Mouse (Mus musculus): ENCODE measurements at regions not wholly inside any gene's neighbourhood (a gene's known extent, or its start where the extent isn't known, plus 50 kb on each side); places are given as distances from the start of the nearest gene placed in this dataset.

DNA sequence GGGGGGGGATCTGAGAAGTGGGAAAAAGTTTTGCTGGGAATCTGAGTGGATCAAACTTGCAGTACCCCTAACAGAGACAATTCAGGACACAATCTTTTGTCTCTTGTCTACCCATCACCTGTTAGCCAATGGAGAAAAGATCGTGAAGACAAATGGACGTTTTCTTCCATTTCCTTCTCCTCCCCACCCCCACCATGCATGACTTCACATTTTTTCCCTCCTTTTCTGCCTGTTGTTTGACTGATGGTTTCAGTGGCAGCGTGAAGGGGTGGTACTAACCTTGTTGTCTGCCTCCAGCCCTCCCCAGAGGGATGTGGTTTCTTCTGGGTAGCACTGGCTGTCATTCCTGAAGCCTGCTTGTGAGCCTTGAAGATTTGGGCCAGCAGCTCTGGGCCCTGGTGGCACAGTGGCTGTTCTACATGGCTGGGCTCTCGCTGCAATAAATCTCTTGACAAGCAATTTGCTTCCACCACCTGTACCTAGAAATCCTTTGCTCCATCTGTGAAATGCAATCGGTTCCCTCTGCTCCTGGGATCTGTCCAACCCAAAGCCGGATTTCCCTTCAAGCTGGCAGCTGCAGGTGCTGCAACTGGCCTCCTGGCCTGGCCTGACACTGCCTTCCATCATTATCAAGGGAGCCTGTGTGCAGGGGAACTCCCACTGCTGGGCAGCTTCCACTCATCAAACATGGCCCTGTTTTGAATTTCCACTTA, 69.8 kb upstream of the Sash1 start (continued):
- TF ChIP-seq CHD1 (IDR thresholded peaks at IDR 0.05; ENCODE audit: low read depth, low read length) (no peak), ETS1 (conservative IDR thresholded peaks at IDR 0.05; ENCODE audit: low read depth, low read length) (peak; percentile 58), MAX (IDR thresholded peaks at IDR 0.05; ENCODE audit: low read length) (peak; percentile 94), BHLHE40 (IDR thresholded peaks at IDR 0.05; ENCODE audit: low read depth, low read length) (peak; percentile 57; the same call in 1 of the 2 replicates), MYC (IDR thresholded peaks at IDR 0.05; ENCODE audit: low read depth, low read length) (no peak; the same call in 1 of the 2 replicates), SMC3 (IDR thresholded peaks at IDR 0.05; ENCODE audit: low read depth, low read length) (no peak), MXI1 (IDR thresholded peaks at IDR 0.05; ENCODE audit: low read depth, low read length) (no peak), CHD2 (IDR thresholded peaks at IDR 0.05; ENCODE audit: low read length) (peak; percentile 88), TBP (conservative IDR thresholded peaks at IDR 0.05; ENCODE audit: low read depth, low read length) (peak; percentile 47; the same call in 1 of the 2 replicates), ZKSCAN1 (IDR thresholded peaks at IDR 0.05; ENCODE audit: borderline replicate concordance, low read depth, low read length) (no peak), NELFE (IDR thresholded peaks at IDR 0.05; ENCODE audit: low read depth, low read length) (peak; percentile 46; the same call in 1 of the 2 replicates), POLR2A (IDR thresholded peaks at IDR 0.05; ENCODE audit: low read depth, low read length) (no peak; the same call in 1 of the 2 replicates), MAZ (IDR thresholded peaks at IDR 0.05; ENCODE audit: low read depth, low read length) (0 out of 2 replicates have a peak, but pooled peaks have one; percentile 53), ZNF384 (IDR thresholded peaks at IDR 0.05; ENCODE audit: low read depth, low read length) (no peak; the same call in 1 of the 2 replicates)

DNA sequence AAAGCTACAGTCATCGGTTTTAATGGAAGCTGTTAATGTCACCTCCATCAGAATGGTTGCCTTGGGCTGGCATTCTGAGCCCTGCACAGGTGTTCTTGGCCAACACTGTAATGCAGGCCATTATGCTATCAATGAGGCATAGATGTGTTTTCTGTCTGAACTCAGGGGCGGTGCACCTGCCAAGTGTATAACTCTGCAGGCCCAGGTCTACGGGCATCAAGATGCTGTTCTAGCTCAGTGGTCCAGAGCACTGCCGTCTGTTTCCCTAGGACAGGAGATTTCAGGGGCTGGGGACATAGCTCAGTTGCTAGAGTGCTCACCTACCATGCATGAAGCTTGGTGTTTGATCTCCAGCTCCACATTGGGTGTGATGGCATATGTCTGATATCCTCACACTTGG, 68.1 kb upstream of the Sash1 start:
- H3K9me3 ChIP-seq (replicated peaks; ENCODE audit: low read length), result no peaks in the 10 kb centered on the region
- H3K27me3 ChIP-seq (replicated peaks), result no peaks in the 10 kb centered on the region
- no peaks in the 10 kb centered on the region for H3K79me2 ChIP-seq (replicated peaks; ENCODE audit: control insufficient read depth, extremely low read depth, insufficient read depth, poor library complexity, severe bottlenecking)
- H3K4me2 ChIP-seq (ENCODE audit: insufficient read depth, low read depth, poor library complexity, severe bottlenecking), result no peak overlapping the region
- no peak overlapping the region for H3K4me3 ChIP-seq (replicated peaks in 1 of 3; ENCODE audit: low read depth in 2 of 3, low read length in 2 of 3, poor library complexity in 1 of 3)
- in situ Hi-C loops (cut with MboI; ENCODE audit: low pct_ligation_motif_present, low pct_unique_long_range_greater_than_20kb, low sequenced_read_pairs), result loop anchor here (5.0 to 25.0 kb wide), 3 partner anchors 37 to 1117 kb away; partner anchors contain the start of gene Zc3h12d
- peak overlapping the region; percentile 99 for H3K27ac ChIP-seq (ENCODE audit: insufficient read depth, low read depth)
- H3K9ac ChIP-seq (ENCODE audit: insufficient read depth, low read depth), result no peak overlapping the region
- no peak for TF ChIP-seq HCFC1 (IDR thresholded peaks at IDR 0.05; ENCODE audit: low read depth, low read length)
- dilution Hi-C loops (cut with MboI; ENCODE audit: extremely low pct_ligation_motif_present, extremely low pct_unique_long_range_greater_than_20kb, low sequenced_read_pairs), result no loop called here
- H3K4me1 ChIP-seq (ENCODE audit: control insufficient read depth in 1 of 2, insufficient read depth in 2 of 2), result peaks cover 50 to 95% of the 10 kb centered on the region in 2 experiments
- no peaks in the 10 kb centered on the region for H3K36me3 ChIP-seq (replicated peaks in 1 of 2; ENCODE audit: control insufficient read depth in 1 of 2, insufficient read depth in 1 of 2, low read length in 1 of 2)
- DNase-seq (ENCODE audit: extremely low read depth), result no peak

DNA sequence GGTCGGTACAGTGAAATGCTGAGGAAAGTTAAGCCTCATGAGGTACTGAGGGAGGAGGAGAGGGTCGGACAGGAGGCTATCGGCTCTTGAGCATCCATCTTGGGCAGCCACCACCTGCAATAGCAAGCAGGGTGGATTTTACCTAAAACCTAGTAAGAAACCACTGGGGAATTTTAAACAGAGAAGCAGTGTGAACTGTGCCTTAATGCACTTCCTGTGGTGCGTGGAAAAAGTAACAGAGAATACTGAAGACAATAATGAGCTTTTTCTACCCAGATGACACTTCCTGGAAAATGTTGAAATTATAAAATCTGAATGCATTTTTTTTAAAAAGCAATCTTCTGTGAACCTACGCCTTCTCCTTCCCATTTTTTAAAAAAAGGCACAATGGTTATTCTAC, 67.1 kb upstream of the Sash1 start:
- no peaks in the 10 kb centered on the region for H3K27me3 ChIP-seq (replicated peaks)
- H3K4me3 ChIP-seq (replicated peaks in 1 of 3; ENCODE audit: low read depth in 2 of 3, low read length in 2 of 3, poor library complexity in 1 of 3), result no peak overlapping the region
- H3K9ac ChIP-seq (ENCODE audit: insufficient read depth, low read depth), result peak overlapping the region; percentile 42; the same call in 1 of the 2 replicates
- in situ Hi-C loops (cut with MboI; ENCODE audit: low pct_ligation_motif_present, low pct_unique_long_range_greater_than_20kb, low sequenced_read_pairs) (loop anchor here (5.0 to 25.0 kb wide), 3 partner anchors 36 to 1116 kb away; partner anchors contain the start of gene Zc3h12d), dilution Hi-C loops (cut with MboI; ENCODE audit: extremely low pct_ligation_motif_present, extremely low pct_unique_long_range_greater_than_20kb, low sequenced_read_pairs) (no loop called here)
- H3K4me2 ChIP-seq (ENCODE audit: insufficient read depth, low read depth, poor library complexity, severe bottlenecking), result peak overlapping the region; percentile 7; the same call in 1 of the 2 replicates
- H3K9me3 ChIP-seq (replicated peaks; ENCODE audit: low read length), result no peaks in the 10 kb centered on the region
- no peaks in the 10 kb centered on the region for H3K79me2 ChIP-seq (replicated peaks; ENCODE audit: control insufficient read depth, extremely low read depth, insufficient read depth, poor library complexity, severe bottlenecking)
- DNase-seq (ENCODE audit: extremely low read depth), result peak; percentile 86
- peaks cover 60 to 97% of the 10 kb centered on the region in 2 experiments for H3K4me1 ChIP-seq (ENCODE audit: control insufficient read depth in 1 of 2, insufficient read depth in 2 of 2)
- peak overlapping the region; percentile 99 for H3K27ac ChIP-seq (ENCODE audit: insufficient read depth, low read depth)
- H3K36me3 ChIP-seq (replicated peaks in 1 of 2; ENCODE audit: control insufficient read depth in 1 of 2, insufficient read depth in 1 of 2, low read length in 1 of 2), result no peaks in the 10 kb centered on the region
- TF ChIP-seq JUN (IDR thresholded peaks at IDR 0.05; ENCODE audit: insufficient read depth, low read depth, low read length) (0 out of 2 replicates have a peak, but pooled peaks have one; percentile 17), CTCF (conservative IDR thresholded peaks at IDR 0.05 in 1 of 2, IDR thresholded peaks at IDR 0.05 in 1 of 2; ENCODE audit: low read depth in 2 of 2, low read length in 2 of 2) (no peak), RAD21 (IDR thresholded peaks at IDR 0.05; ENCODE audit: low read depth, low read length) (no peak; the same call in 1 of the 2 replicates), NRF1 (IDR thresholded peaks at IDR 0.05; ENCODE audit: low read depth, low read length) (peak; percentile 56), SMC3 (IDR thresholded peaks at IDR 0.05; ENCODE audit: low read depth, low read length) (no peak), ELF1 (IDR thresholded peaks at IDR 0.05; ENCODE audit: low read depth, low read length) (peak; percentile 78), MEF2A (IDR thresholded peaks at IDR 0.05; ENCODE audit: borderline replicate concordance, low read depth, low read length) (peak; percentile 78; the same call in 1 of the 2 replicates), ZMIZ1 (IDR thresholded peaks at IDR 0.05; ENCODE audit: low read depth, low read length) (no peak), MYC (IDR thresholded peaks at IDR 0.05; ENCODE audit: low read depth, low read length) (peak; percentile 57; the same call in 1 of the 2 replicates), ZKSCAN1 (IDR thresholded peaks at IDR 0.05; ENCODE audit: borderline replicate concordance, low read depth, low read length) (no peak), ZNF384 (IDR thresholded peaks at IDR 0.05; ENCODE audit: low read depth, low read length) (peak; percentile 97), GABPA (IDR thresholded peaks at IDR 0.05; ENCODE audit: insufficient replicate concordance, low read depth, low read length) (no peak), ETS1 (conservative IDR thresholded peaks at IDR 0.05; ENCODE audit: low read depth, low read length) (peak; percentile 86), IRF4 (IDR thresholded peaks at IDR 0.05; ENCODE audit: low read depth, low read length) (peak; percentile 85), E2F4 (IDR thresholded peaks at IDR 0.05; ENCODE audit: insufficient replicate concordance, low read depth, low read length) (peak; percentile 37; the same call in 1 of the 2 replicates), MAZ (IDR thresholded peaks at IDR 0.05; ENCODE audit: low read depth, low read length) (no peak), CHD2 (IDR thresholded peaks at IDR 0.05; ENCODE audit: low read length) (peak; percentile 54), CHD1 (IDR thresholded peaks at IDR 0.05; ENCODE audit: low read depth, low read length) (no peak), USF2 (conservative IDR thresholded peaks at IDR 0.05; ENCODE audit: low read depth, low read length) (no peak), TBP (conservative IDR thresholded peaks at IDR 0.05; ENCODE audit: low read depth, low read length) (0 out of 2 replicates have a peak, but pooled peaks have one; percentile 35)

All from CH12.LX (cell line).